Mouse (Mus musculus) ovary, postnatal 14 days (tissue): ENCODE measurements around the gene Rab34.

Experiments used
- DNase-seq: peaks from one replicate; pipeline ENCODE4 v3.0.0; 2022; ENCODE audit warnings: low spot score

Rab34 gene

GRCm38 (mm10) chr11:78188331-78189233 is at the start of gene Rab34:
Rab34 (plus strand) TSS chr11:78188430.
- peak; percentile 75 for DNase-seq

GRCm38 (mm10) chr11:78140665-78141064 is 47.6 kb upstream of the Rab34 start:
- no peak for DNase-seq

GRCm38 (mm10) chr11:78143520-78143919 is 44.7 kb upstream of the Rab34 start:
- DNase-seq: no peak

- DNase-seq: no peak
Measured at GRCm38 (mm10) chr11:78146168-78146567, 42.1 kb upstream of the Rab34 start.

- DNase-seq: no peak
Measured at GRCm38 (mm10) chr11:78146707-78147543, 41.3 kb upstream of the Rab34 start.

- no peak for DNase-seq
Measured at GRCm38 (mm10) chr11:78151161-78151560, 37.1 kb upstream of the Rab34 start.

- DNase-seq: peak; percentile 54
Measured at GRCm38 (mm10) chr11:78152299-78153231, 35.7 kb upstream of the Rab34 start.

- no peak for DNase-seq
Measured at GRCm38 (mm10) chr11:78153778-78154177, 34.5 kb upstream of the Rab34 start.

- no peak for DNase-seq
Measured at GRCm38 (mm10) chr11:78155674-78156073, 32.6 kb upstream of the Rab34 start.

GRCm38 (mm10) chr11:78156156-78156699 is 32.0 kb upstream of the Rab34 start:
- no peak for DNase-seq

- peak; percentile 75 for DNase-seq
Measured at GRCm38 (mm10) chr11:78159096-78159495, 29.1 kb upstream of the Rab34 start.

GRCm38 (mm10) chr11:78159557-78159956 is 28.7 kb upstream of the Rab34 start:
- no peak for DNase-seq

GRCm38 (mm10) chr11:78160171-78160570 is 28.1 kb upstream of the Rab34 start:
- no peak for DNase-seq

- DNase-seq: no peak
Measured at GRCm38 (mm10) chr11:78160675-78161074, 27.6 kb upstream of the Rab34 start.

GRCm38 (mm10) chr11:78161169-78161568 is 27.1 kb upstream of the Rab34 start:
- no peak for DNase-seq

GRCm38 (mm10) chr11:78161968-78162367 is 26.3 kb upstream of the Rab34 start:
- DNase-seq: no peak

GRCm38 (mm10) chr11:78162504-78162903 is 25.7 kb upstream of the Rab34 start:
- DNase-seq: no peak

- DNase-seq: no peak
Measured at GRCm38 (mm10) chr11:78163045-78163444, 25.2 kb upstream of the Rab34 start.

- DNase-seq: peak; percentile 66
Measured at GRCm38 (mm10) chr11:78163681-78164603, 24.3 kb upstream of the Rab34 start.

- DNase-seq: no peak
Measured at GRCm38 (mm10) chr11:78164604-78164923, 23.7 kb upstream of the Rab34 start.
